Mouse (Mus musculus): ENCODE data around the gene Ugt1a9. TPM values are rescaled to one million over a fixed set of nuclear protein-coding genes. Genes with fewer than 3 reads are reported as not detected.
"Not testable (repeated sequence)": the region's sequence is repeated elsewhere in the genome, so short reads cannot be mapped to it uniquely, and the experiment has no call there.

The Ugt1a9 gene
- polyA plus RNA-seq, 1 experiment = not detected

DNA sequence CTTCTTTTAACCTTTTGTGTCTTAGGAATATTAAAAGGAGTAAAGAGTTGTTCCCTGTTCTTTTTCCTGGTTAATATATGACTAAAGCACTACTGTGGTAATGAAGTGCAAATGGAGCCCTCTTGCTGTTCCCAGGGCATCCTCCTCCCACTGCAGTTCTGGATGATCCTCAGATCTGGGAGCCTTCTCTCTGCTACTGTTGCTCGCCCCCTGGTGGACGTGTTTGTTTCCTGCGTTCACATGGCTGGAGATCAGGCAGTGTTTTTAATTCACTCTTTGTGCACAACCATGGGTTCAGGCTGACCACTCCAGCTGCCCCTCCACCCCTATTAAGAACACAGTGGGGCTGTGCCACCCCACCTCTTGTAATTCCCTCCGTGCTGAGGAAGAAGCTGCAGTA is 50.0 kb downstream of the Ugt1a9 start:
- not testable (repeated sequence) for DNase-seq (ENCODE audit: low read depth in 1 of 2, low spot score in 2 of 2); H3K27ac ChIP-seq (ENCODE audit: insufficient read depth, low read length)
- WGBS = 35% methylated on average over 4 of the region's 4 CpGs

DNA sequence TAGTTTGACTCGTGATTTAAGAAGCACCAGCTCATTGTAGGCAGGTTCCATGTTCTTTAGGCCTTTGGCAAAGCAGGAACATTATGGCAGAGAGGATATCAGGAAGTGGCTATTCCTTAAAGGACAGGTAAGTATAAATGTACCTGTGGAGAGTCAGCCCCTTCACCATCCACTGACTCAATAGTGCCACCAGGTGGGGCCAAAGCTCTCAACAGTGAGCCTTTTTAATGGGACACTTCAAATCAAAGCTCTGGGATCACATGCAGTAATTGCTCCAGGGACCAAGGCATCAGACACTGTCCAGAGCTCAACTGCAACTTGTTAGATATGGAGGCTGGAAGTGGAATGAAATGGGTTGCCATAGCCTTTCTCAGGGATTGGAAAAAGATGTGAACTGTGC is 50.9 kb downstream of the Ugt1a9 start:
- H3K4me3 ChIP-seq (ENCODE audit: extremely low read depth, insufficient read depth, insufficient read length); DNase-seq (ENCODE audit: low read depth in 1 of 2, low spot score in 2 of 2); H3K36me3 ChIP-seq (ENCODE audit: control insufficient read depth, insufficient read depth, low read length); H3K27ac ChIP-seq (ENCODE audit: insufficient read depth, low read length); H3K4me1 ChIP-seq (ENCODE audit: control insufficient read depth, insufficient read depth, insufficient read length); H3K27me3 ChIP-seq (ENCODE audit: control insufficient read depth, insufficient read depth, low read length): not testable (repeated sequence)
- WGBS = no CpG with 5 or more reads among the region's 1 CpGs

More for the DNA sequence above, 50.0 kb downstream of the Ugt1a9 start:
- H3K36me3 ChIP-seq (ENCODE audit: control insufficient read depth, insufficient read depth, low read length); H3K4me1 ChIP-seq (ENCODE audit: control insufficient read depth, insufficient read depth, insufficient read length); H3K4me3 ChIP-seq (ENCODE audit: extremely low read depth, insufficient read depth, insufficient read length); H3K27me3 ChIP-seq (ENCODE audit: control insufficient read depth, insufficient read depth, low read length): not testable (repeated sequence)

DNA sequence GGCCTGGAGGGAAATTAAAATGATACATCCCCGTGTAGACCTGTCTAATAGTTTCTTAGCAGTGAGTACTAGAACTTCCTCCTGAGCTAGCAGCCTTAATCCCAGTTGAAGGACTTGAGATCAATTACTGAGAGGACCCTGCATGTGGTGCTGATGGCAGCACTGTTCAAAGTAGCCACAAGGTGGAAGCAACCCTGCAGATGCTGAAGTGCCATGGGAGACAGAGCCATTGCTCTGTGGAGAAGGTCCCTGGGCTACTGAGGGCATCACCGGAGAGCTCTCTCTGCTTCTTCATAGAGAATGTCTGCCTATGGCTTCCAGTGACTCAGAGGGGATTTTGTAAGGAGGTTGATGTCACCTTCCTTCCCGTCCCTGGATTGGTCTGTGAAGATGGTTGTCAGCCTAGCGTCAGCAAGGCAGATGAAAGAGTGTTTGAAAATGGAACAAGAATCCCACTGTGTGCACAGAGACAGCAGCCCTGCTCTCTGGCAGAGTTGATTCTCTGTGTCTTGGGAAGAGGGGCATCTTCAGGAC is 55.3 kb downstream of the Ugt1a9 start:
- H3K27me3 ChIP-seq (ENCODE audit: control insufficient read depth, insufficient read depth, low read length); DNase-seq (ENCODE audit: low read depth in 1 of 2, low spot score in 2 of 2); H3K27ac ChIP-seq (ENCODE audit: insufficient read depth, low read length); H3K4me3 ChIP-seq (ENCODE audit: extremely low read depth, insufficient read depth, insufficient read length); H3K4me1 ChIP-seq (ENCODE audit: control insufficient read depth, insufficient read depth, insufficient read length); H3K36me3 ChIP-seq (ENCODE audit: control insufficient read depth, insufficient read depth, low read length): not testable (repeated sequence)
- 75% methylated on average over 4 of the region's 4 CpGs for WGBS

DNA sequence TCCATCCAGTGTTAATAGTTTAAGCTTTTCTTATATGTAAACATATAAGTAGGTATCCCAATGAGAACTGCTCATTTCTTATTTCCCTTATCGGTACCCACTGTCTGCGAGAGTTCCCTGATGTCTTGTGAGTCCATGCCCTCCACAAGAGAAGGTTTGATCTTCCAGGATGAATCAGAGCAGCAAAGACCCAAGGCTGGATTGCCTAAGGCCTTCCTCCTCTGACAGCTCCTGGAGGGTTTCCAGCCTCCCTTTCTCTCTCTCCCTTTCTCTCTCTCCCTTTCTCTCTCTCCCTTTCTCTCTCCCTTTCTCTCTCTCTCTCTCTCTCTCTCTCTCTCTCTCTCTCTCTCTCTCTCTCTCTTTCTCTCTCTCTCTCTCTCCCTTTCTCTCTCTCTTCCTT is 58.5 kb downstream of the Ugt1a9 start:
- not testable (repeated sequence) for DNase-seq (ENCODE audit: low read depth in 1 of 2, low spot score in 2 of 2); H3K27me3 ChIP-seq (ENCODE audit: control insufficient read depth, insufficient read depth, low read length); H3K36me3 ChIP-seq (ENCODE audit: control insufficient read depth, insufficient read depth, low read length); H3K4me3 ChIP-seq (ENCODE audit: extremely low read depth, insufficient read depth, insufficient read length); H3K27ac ChIP-seq (ENCODE audit: insufficient read depth, low read length); H3K4me1 ChIP-seq (ENCODE audit: control insufficient read depth, insufficient read depth, insufficient read length)
- 96% methylated on average over 2 of the region's 2 CpGs for WGBS

DNA sequence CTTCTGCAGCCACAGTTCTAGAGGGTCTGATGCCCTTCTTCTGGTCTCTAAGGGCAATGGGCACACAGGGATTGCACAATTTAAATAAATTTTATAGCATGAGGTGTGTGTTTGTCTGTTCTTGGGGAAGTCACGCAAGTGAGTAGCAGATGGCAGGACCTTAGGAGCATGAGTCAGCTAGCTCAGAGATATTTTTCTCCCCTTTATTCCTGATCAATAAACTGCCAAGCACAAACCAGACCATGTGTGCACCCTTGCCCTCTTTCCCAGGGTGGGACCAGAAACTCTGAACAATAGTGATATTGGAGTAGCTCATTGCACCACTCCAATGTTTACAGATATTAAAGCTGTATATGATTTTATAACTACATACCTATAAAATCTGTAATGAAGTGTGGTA is 59.6 kb downstream of the Ugt1a9 start:
- H3K4me1 ChIP-seq (ENCODE audit: control insufficient read depth, insufficient read depth, insufficient read length); H3K4me3 ChIP-seq (ENCODE audit: extremely low read depth, insufficient read depth, insufficient read length); DNase-seq (ENCODE audit: low read depth in 1 of 2, low spot score in 2 of 2); H3K27ac ChIP-seq (ENCODE audit: insufficient read depth, low read length); H3K27me3 ChIP-seq (ENCODE audit: control insufficient read depth, insufficient read depth, low read length); H3K36me3 ChIP-seq (ENCODE audit: control insufficient read depth, insufficient read depth, low read length): not testable (repeated sequence)
- WGBS = 87% methylated on average over 1 of the region's 1 CpGs

DNA sequence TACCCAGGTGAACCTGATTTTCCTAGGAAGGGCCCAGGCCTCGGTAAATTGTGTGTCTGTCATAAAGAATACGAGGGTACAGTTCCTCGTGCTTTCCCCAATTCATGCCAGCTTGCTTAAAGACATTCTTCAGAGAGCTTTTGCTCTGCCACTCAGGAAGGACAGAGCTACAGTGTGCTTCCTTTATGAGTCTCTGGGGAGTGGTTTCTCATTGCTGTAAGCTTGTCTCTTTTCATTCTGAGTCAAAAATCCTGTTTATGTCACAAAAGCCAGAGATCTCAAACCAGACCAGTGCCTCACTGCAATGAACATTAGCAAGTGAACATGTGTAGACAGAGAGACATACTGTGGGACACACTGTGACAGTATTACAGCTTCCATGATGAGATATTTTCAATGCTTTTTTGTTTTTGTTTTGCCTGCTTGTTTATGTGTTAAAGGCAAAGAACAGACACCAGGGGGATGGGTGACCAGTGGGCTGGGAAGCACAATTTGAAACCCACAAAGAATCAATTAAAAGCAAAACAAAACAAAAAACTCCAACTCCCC is 63.4 kb downstream of the Ugt1a9 start:
- Histone ChIP-seq H3K36me3 (ENCODE audit: control insufficient read depth, insufficient read depth, low read length) (no peaks in the 10 kb centered on the region), H3K4me1 (ENCODE audit: control insufficient read depth, insufficient read depth, insufficient read length) (no peaks in the 10 kb centered on the region), H3K4me3 (ENCODE audit: extremely low read depth, insufficient read depth, insufficient read length) (no peak overlapping the region), H3K27ac (ENCODE audit: insufficient read depth, low read length) (no peak overlapping the region), H3K27me3 (ENCODE audit: control insufficient read depth, insufficient read depth, low read length) (no peaks in the 10 kb centered on the region)
- 2% methylated on average over 3 of the region's 3 CpGs for WGBS
- no peak for TF ChIP-seq CTCF (IDR thresholded peaks at IDR 0.05; ENCODE audit: extremely low read depth, insufficient read depth, insufficient read length, insufficient replicate concordance)
- TF ChIP-seq POLR2A (IDR thresholded peaks at IDR 0.05; ENCODE audit: low read depth, low read length) = no peak
- no peak for DNase-seq (ENCODE audit: low read depth in 1 of 2, low spot score in 2 of 2)

DNA sequence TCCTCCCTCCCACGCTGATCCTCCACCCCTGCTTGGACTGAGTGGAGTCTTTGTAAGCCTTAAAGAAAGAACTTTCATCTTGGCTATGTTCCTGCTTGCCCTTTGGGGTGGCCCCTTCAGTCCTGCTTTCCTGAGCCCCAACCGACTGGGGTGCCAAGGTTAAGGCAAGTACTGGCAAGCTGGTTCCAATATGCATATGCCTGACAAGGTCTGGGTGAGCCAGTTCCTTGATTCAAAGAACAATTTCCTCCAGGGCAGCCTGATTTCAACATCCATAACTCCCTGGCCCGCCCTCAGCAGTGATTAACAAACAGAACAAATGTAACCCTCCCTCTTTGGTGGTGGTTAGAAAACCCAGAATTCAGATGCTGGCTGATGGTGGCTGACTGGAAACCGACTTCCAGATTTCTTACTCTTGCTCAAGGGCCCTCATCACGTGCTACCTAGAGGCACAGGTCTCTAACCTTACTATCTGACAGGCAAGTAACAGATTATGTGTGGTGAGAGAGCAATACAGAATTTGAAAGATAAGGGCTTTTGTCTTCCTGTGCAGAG is 63.9 kb downstream of the Ugt1a9 start, which contains the start of gene Ugt1a6a:
Ugt1a6a (plus strand) TSS at position 353 of the 555 bp plus-strand sequence.
- not testable (repeated sequence) for H3K27me3 ChIP-seq (ENCODE audit: control insufficient read depth, insufficient read depth, low read length); H3K36me3 ChIP-seq (ENCODE audit: control insufficient read depth, insufficient read depth, low read length); H3K27ac ChIP-seq (ENCODE audit: insufficient read depth, low read length); H3K4me1 ChIP-seq (ENCODE audit: control insufficient read depth, insufficient read depth, insufficient read length); DNase-seq (ENCODE audit: low read depth in 1 of 2, low spot score in 2 of 2); H3K4me3 ChIP-seq (ENCODE audit: extremely low read depth, insufficient read depth, insufficient read length)
- 18% methylated on average over 5 of the region's 5 CpGs for WGBS

DNA sequence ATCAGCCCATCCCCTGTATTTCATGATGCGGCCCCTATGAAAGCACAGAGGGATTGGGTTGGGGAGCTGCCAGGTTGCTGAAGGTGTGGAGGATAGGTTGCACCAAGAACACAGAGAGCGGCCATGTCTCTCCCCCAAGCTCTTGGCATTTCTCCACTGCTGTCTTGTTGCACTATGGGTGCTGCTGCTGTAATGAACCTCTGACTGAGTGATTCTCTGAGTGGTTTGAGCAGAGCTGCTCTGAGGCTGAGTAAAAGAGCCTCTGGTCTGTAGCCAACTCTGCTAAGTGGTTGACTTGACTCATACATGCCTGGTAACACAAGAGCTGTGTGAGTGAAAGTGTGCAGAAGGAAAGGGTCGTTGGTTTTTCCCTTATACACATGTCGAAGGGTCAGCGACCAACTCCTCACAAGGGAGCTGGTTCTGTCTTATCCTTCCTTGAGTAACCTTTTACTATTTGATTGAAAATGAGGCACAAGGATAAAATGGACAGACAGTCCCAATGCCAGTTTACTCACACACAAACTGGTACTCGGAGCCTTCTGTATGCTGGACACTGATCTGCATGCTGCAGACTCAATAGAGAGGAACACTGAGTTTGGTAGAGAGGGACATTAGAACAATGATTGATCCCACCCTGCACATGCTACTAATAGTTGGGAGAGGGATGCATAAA is 64.8 kb downstream of the Ugt1a9 start:
- not testable (repeated sequence) for H3K36me3 ChIP-seq (ENCODE audit: control insufficient read depth, insufficient read depth, low read length); DNase-seq (ENCODE audit: low read depth in 1 of 2, low spot score in 2 of 2); H3K27me3 ChIP-seq (ENCODE audit: control insufficient read depth, insufficient read depth, low read length); H3K27ac ChIP-seq (ENCODE audit: insufficient read depth, low read length); H3K4me1 ChIP-seq (ENCODE audit: control insufficient read depth, insufficient read depth, insufficient read length); H3K4me3 ChIP-seq (ENCODE audit: extremely low read depth, insufficient read depth, insufficient read length)
- 93% methylated on average over 6 of the region's 6 CpGs for WGBS
